Mouse (Mus musculus) stomach, embryonic 16.5 days (tissue): ENCODE data around the gene Rundc3a. TPM values are rescaled to one million over a fixed set of nuclear protein-coding genes. Genes with fewer than 3 reads are reported as not detected.

Experiments used
- ATAC-seq: fragments of 200-750 bp; cut with Nextera tagmentation; 2 replicates; pipeline ENCODE4 v1.8.0; 2017; ENCODE audit warnings: moderate number of reproducible peaks, moderate TSS enrichment; ENCODE audit not compliant: insufficient read depth, low FRiP score
- H3K27ac ChIP-seq: fragments of 300-500 bp; sonication (generic); 2 replicates; pipeline ENCODE4 v1.5.1; 2014; ENCODE audit warnings: low read length
- H3K27me3 ChIP-seq: fragments of 300-500 bp; sonication (generic); 2 replicates; pipeline ENCODE4 v1.6.1; 2014; ENCODE audit warnings: low read length, control low read depth, mixed read lengths; ENCODE audit not compliant: control insufficient read depth, insufficient read depth
- H3K36me3 ChIP-seq: fragments of 300-500 bp; sonication (generic); 2 replicates; pipeline ENCODE4 v1.6.1; 2014; ENCODE audit warnings: low read length; ENCODE audit not compliant: control insufficient read depth, insufficient read depth
- H3K4me1 ChIP-seq: fragments of 300-500 bp; sonication (generic); 2 replicates; pipeline ENCODE4 v1.6.1; 2014; ENCODE audit warnings: low read length, control low read depth, mixed read lengths; ENCODE audit not compliant: control insufficient read depth, insufficient read depth
- H3K4me2 ChIP-seq: fragments of 300-500 bp; sonication (generic); 2 replicates; pipeline ENCODE4 v1.6.1; 2014; ENCODE audit warnings: low read depth, low read length, mixed read lengths
- H3K4me3 ChIP-seq: fragments of 300-500 bp; sonication (generic); replicated peaks from 2 replicates; pipeline ENCODE4 v1.5.1; 2014; ENCODE audit warnings: mild to moderate bottlenecking, low read length
- H3K9ac ChIP-seq: fragments of 300-500 bp; sonication (generic); 2 replicates; pipeline ENCODE4 v1.6.1; 2014; ENCODE audit warnings: low read length
- H3K9me3 ChIP-seq: fragments of 300-500 bp; sonication (generic); replicated peaks from 2 replicates; pipeline ENCODE4 v1.6.1; 2016; ENCODE audit warnings: low read length, control low read depth; ENCODE audit not compliant: control insufficient read depth
- WGBS: fragments of 180-500 bp; shearing (Covaris S2); extraction: QIAGEN DNeasy Blood & Tissue Kit; methylation state at CpG from one replicate; pipeline ENCODE4 v1.1.7; 2014; 5-methylcytosine and 5-hydroxymethylcytosine counted together
- polyA plus RNA-seq: library from polyadenylated mRNA; unstranded; fragments of >200 nt; fragmentation: Nextera tagmentation; extraction: Ambion mirVana; gene quantifications from 2 replicates; pipeline ENCODE4 v1.2.1, GENCODE M21; 2015

Rundc3a gene
- polyA plus RNA-seq, 1 experiment from 2014 or later, result 7.6 TPM

DNA sequence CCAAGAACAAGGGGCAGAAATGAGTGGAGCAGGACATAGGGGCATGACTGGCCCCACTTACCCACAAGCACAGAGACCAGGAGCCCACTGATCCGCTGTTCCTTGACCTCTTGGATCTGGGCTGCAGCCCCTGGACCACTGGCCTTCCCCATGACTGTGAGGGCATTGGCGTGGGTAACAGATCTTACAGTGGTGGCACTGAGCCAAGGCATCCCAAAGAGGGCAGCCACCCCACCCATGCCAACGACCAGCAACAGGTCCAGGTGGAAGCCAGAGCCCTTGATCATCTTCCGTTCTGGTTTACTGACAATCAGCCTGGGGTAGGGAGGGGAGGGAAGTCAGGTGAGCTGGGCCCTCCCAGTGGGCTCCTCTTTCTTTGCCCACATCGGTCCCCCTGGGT is 40.8 kb upstream of the Rundc3a start:
- Histone ChIP-seq H3K27ac (no peak overlapping the region), H3K4me2 (no peak overlapping the region), H3K36me3 (no peaks in the 10 kb centered on the region), H3K27me3 (no peaks in the 10 kb centered on the region), H3K9me3 (no peaks in the 10 kb centered on the region), H3K9ac (no peak overlapping the region), H3K4me1 (no peaks in the 10 kb centered on the region), H3K4me3 (no peak overlapping the region)
- ATAC-seq, result no peak
- 58% methylated on average over 5 of the region's 5 CpGs for WGBS

DNA sequence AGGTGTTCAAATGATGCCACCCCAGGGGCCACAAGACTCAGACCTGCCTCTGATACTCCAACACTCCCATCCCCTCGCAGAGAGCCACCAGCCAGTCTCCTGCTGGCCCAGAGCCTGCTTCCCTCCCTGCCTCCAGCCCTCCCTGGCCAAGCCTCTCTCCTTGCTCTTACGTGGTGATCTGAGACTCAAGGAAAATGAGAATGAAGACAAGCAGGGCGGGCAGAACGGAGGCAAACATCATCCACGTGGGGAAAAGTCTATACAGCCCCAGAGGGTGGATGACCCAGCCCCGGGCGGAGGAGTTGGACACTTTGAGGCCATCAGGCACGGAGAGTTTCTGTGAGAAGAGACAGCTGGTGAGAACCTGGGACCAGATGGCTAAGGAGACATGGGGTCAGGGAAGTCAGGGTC is 40.2 kb upstream of the Rundc3a start:
- Histone ChIP-seq H3K36me3 (no peaks in the 10 kb centered on the region), H3K4me2 (no peak overlapping the region), H3K9me3 (no peaks in the 10 kb centered on the region), H3K4me3 (no peak overlapping the region), H3K27ac (no peak overlapping the region), H3K4me1 (no peaks in the 10 kb centered on the region), H3K27me3 (no peaks in the 10 kb centered on the region), H3K9ac (no peak overlapping the region)
- no peak for ATAC-seq
- WGBS, result 25% methylated on average over 8 of the region's 8 CpGs

DNA sequence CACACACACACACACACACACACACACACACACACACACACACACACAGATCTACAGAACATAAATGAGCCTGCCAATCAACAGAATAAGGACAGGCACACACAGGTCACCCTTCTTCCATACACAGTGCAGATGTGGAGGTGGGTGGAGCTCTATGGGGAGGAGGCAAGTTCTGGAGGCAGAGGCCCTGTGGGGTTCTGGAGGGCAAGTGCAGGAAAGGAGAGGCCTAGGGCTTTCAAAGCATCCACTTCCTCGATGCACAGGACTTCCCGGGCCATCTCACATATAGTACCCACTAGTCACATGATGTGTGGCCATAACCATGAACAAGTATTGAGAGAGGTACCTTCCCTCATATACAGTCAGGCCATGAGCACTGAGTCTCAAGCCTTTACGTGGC is 37.7 kb upstream of the Rundc3a start:
- Histone ChIP-seq H3K4me3 (no peak overlapping the region), H3K27me3 (no peaks in the 10 kb centered on the region), H3K4me2 (no peak overlapping the region), H3K4me1 (no peaks in the 10 kb centered on the region), H3K9ac (no peak overlapping the region), H3K36me3 (no peaks in the 10 kb centered on the region), H3K27ac (no peak overlapping the region), H3K9me3 (no peaks in the 10 kb centered on the region)
- ATAC-seq, result no peak
- 77% methylated on average over 3 of the region's 3 CpGs for WGBS

DNA sequence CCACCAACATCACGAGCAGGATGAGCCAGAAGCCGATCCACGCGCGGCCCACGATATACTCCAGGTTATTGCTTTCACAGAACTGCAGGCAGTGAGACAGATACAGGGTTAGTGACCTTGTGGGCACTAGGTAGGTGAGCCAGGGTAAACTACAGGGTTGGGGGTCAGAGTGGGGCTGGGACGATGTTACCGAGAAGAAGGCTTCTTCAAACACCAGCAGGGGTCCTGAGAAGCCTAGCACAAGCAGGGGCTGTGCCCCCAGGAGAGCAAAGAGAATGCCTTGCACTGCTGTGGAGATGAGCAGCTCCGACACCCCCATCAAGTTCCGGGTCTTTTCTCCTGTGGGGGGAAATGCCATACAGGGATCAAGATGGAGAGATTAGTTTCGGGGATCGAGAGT is 37.0 kb upstream of the Rundc3a start:
- H3K27me3 ChIP-seq, result no peaks in the 10 kb centered on the region
- no peak overlapping the region for H3K27ac ChIP-seq
- no peak overlapping the region for H3K4me2 ChIP-seq
- WGBS, result 77% methylated on average over 12 of the region's 12 CpGs
- H3K36me3 ChIP-seq, result no peaks in the 10 kb centered on the region
- no peaks in the 10 kb centered on the region for H3K4me1 ChIP-seq
- H3K9ac ChIP-seq, result no peak overlapping the region
- ATAC-seq, result no peak
- no peak overlapping the region for H3K4me3 ChIP-seq
- no peaks in the 10 kb centered on the region for H3K9me3 ChIP-seq

DNA sequence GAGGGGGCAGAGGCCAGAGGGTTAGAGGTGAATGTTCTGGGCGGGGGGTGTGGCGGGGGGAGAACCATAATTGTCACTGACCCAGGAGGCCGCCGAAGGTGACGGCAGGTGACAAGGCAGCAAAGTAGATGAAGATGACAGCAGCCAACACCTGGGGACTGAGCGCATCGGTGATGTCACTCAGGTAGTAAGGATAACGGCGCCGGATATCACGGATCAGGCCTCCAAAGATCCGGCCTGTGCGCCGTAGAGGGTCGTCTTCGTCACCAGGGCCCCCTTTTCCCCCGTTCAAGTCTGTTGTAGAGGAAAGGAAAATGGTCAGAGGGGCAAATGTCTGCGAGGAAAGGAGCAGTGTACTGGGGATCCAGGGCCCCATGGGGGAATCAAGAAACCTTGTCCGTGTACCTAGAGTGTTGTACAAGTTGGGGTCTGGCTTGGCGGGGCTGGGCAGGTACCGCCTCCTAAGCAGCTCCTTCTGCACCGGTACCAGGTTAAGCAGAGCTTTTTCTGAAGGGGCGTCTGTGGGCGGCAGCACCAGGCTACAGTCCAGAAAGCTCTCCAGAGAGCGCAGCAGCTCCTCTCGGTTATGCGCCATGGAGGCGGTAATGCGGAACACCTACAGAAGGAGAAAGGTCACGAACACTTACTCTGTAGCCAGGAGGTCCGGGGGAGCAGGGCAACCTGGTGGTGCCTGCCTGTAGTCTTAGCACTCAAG is 36.4 kb upstream of the Rundc3a start:
- Histone ChIP-seq H3K27me3 (no peaks in the 10 kb centered on the region), H3K9me3 (no peaks in the 10 kb centered on the region), H3K4me2 (no peak overlapping the region), H3K4me1 (no peaks in the 10 kb centered on the region), H3K27ac (no peak overlapping the region), H3K36me3 (no peaks in the 10 kb centered on the region), H3K9ac (no peak overlapping the region), H3K4me3 (no peak overlapping the region)
- ATAC-seq, result no peak
- WGBS, result 60% methylated on average over 31 of the region's 31 CpGs

DNA sequence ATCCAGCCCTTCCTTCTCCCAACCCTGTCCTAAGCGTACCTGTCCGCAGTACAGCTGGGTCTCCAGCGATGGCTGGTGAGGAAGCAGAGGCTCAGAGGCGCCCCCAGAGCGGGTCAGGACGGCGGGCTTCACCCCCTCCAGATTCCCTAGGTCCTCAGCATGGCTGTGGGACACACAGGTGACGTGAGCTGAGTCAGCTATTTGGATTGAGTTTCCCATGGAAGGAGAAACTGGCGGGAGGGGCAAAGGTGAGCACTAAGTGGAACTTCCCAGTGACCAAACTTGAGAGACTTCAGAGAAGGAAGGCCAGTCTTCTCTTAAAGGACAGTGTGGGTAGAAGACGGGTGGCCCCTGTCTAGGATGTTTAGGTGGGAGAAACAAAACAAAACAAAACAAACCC is 34.8 kb upstream of the Rundc3a start:
- Histone ChIP-seq H3K9me3 (no peaks in the 10 kb centered on the region), H3K4me1 (no peaks in the 10 kb centered on the region), H3K9ac (no peak overlapping the region), H3K4me2 (no peak overlapping the region), H3K27ac (no peak overlapping the region), H3K4me3 (no peak overlapping the region), H3K36me3 (no peaks in the 10 kb centered on the region), H3K27me3 (no peaks in the 10 kb centered on the region)
- 58% methylated on average over 10 of the region's 10 CpGs for WGBS
- ATAC-seq, result no peak

DNA sequence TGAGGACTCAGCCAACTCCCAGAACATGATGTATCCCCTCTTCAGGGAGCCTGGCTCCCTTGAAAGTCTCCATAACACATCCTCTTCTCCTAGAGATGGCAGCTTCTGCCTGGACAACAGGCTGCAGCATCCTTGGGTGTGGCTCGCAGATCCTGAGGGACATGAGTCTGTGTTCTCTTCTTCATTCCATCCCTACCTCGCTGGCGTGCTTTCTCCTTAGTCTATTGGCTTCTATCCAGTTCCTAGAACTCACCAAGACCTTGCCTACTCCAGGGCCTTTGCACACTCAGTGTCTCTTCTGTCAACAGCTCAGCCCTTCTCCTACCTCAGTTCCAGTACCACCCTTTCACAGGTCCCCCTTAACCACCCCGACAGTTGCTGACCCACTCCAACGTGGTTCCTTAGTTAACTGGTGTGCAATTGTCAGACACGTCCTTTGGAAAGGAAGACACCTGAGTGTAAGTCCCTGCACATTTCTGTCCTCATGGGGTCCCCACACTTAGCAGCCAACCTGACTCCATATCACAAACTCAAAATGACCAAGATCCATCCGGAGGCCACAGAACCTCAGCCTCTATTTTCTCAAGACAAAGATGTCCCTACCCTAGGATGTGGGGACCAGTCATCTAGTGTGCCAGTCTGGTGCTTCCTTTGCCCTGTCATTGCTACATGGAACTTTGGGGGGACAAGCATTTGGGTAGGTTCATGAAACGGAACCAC is 31.3 kb upstream of the Rundc3a start:
- Histone ChIP-seq H3K4me1 (no peaks in the 10 kb centered on the region), H3K9me3 (no peaks in the 10 kb centered on the region), H3K4me2 (no peak overlapping the region), H3K9ac (no peak overlapping the region), H3K27me3 (no peaks in the 10 kb centered on the region), H3K4me3 (no peak overlapping the region), H3K36me3 (no peaks in the 10 kb centered on the region), H3K27ac (no peak overlapping the region)
- WGBS, result 86% methylated on average over 8 of the region's 8 CpGs
- no peak for ATAC-seq

GRCm38 (mm10) chr11:102363623-102364022 is 29.6 kb upstream of the Rundc3a start:
- no peak overlapping the region for H3K27ac ChIP-seq
- H3K36me3 ChIP-seq, result no peaks in the 10 kb centered on the region
- H3K4me3 ChIP-seq, result no peak overlapping the region
- H3K4me1 ChIP-seq, result no peaks in the 10 kb centered on the region
- no peak for ATAC-seq
- H3K4me2 ChIP-seq, result no peak overlapping the region
- no peaks in the 10 kb centered on the region for H3K9me3 ChIP-seq
- 30% methylated on average over 2 of the region's 2 CpGs for WGBS
- H3K27me3 ChIP-seq, result no peaks in the 10 kb centered on the region
- no peak overlapping the region for H3K9ac ChIP-seq

- H3K4me1 ChIP-seq, result no peaks in the 10 kb centered on the region
- H3K4me3 ChIP-seq, result no peak overlapping the region
- peak; percentile 67 for ATAC-seq
- no peak overlapping the region for H3K9ac ChIP-seq
- no peaks in the 10 kb centered on the region for H3K36me3 ChIP-seq
- H3K27ac ChIP-seq, result no peak overlapping the region
- no peaks in the 10 kb centered on the region for H3K27me3 ChIP-seq
- 67% methylated on average over 14 of the region's 14 CpGs for WGBS
- no peak overlapping the region for H3K4me2 ChIP-seq
- H3K9me3 ChIP-seq, result no peaks in the 10 kb centered on the region
Observed at GRCm38 (mm10) chr11:102364570-102365371, 28.4 kb upstream of the Rundc3a start.
